Mouse (Mus musculus): ENCODE measurements around the gene Fam107b.
A peak's percentile ranks its signal among the peaks of the same experiment; 100 is the strongest.

Gene Fam107b

DNA sequence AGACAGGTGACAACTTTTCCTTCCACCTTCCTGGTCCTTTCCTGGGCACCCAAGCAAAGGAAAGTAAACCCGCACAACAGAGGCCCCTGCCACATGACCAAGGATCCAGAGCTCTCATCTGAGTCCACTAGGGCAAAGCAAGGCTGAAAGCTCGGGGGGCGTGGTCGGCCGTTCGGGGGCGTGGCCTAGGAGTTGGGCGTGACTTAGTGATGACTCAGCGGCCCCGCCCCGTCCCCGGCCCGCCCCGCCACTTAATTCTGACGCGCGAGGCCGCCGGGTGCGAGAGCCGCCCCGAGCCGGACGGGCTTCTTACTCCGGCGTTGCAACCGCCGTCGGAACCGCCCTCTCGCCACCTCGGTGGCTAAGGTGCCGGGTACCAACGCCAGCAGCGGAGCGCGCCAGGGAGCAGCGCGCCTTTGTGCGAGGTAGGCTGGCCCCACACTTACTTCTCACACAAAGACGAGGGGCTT, 143.0 kb downstream of the Fam107b start:
- DNase-seq, result peak; percentile 95

DNA sequence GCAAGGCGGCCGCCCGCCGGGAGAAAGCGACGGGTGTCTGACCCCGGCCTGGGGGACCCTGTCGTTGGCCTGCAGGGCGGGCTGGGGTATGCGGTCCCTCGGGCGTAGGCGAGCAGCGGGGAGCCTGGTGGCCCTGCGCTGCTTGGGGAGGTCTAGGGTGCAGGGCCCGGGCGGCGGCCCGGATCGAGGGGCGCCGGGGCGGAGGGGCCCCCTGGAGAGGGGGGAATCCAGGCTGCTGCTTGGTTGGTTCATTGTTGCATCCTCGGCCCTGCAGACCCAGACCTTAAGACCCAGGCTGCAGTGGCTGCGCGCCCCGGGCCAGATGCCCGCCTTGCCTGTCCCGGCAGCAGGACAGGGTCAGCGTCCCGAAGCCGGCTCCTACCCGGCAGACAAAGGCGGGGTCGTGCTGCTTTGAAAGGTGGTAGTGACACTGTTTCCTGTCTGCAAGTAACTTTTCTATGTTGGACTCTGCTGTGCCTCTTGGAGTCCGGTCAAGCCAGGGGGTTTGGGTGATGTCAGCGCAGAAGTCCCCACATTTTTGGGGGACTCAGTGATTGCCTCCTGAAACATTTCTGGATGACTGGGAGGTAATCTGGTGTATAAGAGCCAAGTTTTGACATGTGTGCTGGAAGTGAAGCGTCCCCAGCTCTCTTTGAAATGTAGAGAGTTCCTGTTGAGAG, 143.5 kb downstream of the Fam107b start:
- DNase-seq, result no peak

DNA sequence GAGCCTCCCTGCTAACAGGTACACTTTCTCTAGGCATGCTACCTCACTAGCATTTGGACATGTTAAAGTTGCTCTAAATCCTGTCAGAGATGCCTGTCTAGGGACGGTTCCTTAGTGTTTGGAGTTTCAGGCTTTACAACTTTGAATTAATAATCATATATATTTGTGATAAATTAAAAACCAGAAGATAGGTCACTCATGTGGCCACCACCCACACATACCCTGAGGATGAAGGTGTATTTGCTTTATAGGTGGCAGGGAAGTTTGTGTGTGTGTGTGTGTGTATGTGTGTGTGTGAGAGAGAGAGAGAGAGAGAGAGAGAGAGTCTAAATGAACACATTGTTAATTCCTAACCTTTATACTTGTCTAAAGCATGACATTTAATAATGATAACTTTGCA, 144.2 kb downstream of the Fam107b start:
- DNase-seq, result no peak

DNA sequence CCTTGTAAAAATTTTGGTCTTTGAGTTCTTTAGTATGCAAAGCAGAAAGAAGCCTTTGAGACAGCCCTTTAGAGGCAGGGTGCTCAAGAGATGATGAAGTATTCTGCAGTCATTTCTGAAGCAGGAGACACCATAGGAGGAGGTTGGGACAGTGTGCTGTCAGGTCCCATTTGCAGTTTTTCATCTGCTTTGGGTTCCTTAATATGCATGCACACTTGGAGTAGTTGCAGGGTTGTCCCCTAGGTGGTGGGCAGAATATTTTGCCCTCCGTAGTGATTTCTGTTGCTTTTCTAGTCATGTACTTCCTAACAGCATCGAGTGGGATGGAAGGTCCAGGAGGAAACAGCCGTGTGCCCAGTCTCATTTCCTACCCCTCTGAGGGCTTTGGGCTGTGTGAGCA, 145.1 kb downstream of the Fam107b start:
- DNase-seq, result peak; percentile 9

DNA sequence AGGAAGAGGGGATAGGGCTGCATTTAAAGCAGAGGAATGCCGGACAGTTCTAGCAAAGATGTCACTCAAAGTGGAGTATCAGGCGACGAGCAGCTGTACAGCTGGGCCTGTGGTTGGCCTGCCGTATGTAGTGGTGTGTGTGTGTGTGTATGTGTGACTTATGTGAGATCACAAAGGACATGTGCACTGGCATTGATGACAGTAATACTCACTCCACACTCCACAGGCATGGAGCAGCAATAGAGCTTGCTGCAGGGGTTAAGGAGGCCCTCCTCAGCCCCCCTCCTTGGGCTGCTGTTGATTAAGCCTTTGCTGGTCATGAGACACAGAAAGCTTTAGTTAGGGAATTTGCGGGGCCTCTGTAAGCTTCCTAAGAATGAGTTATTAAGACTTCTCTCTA, 147.0 kb downstream of the Fam107b start:
- DNase-seq, result peak; percentile 9

DNA sequence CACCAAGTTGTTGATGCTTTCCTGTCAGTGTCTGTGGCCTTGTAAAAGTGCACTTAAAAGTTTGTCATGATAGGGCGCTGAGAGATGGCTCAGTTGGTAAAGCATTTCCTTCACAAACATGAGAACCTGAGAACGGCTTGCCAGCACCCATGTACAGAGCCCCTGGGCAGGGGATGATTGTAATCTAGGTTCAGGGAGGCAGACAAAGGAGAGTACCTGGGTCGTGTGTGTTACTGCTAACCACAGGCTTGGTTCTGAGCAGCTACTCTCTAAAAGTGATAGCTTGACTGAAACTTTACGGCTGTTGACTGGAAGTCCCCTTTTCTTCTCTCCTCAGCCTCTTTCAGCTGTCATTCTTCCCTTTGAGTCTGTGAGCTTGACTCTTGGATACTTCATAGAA, 147.6 kb downstream of the Fam107b start:
- no peak for DNase-seq

DNA sequence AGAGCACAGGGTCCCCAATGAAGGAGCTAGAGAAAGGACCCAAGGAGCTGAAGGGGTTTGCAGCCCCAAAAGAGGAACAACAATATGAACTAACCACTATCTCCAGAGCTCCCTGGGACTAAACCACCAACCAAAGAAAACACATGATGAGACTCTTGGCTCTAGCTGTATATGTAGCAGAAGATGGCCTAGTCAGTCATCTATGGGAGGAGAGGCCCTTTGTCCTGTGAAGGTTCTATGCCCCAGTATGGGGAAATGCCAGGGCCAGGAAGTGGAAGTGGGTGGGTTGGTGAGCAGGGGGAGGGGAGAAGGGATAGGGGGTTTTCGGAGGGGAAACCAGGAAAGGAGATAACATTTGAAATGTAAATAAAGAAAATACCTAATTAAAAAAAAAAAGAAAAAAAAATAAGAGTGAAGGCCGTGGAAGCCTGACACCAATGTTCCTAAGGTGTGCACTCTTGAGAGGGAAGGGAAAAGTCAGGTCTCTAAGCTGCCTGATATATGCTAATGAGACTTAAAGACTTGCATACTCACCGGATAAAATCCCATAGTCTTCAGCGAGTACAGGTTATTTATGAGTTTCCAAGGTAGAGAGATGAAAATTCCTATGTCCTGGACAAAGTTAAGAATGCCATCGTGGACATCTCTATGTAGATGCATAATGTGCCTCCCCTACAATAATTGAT, 149.3 kb downstream of the Fam107b start:
- DNase-seq, result peak; percentile 3

DNA sequence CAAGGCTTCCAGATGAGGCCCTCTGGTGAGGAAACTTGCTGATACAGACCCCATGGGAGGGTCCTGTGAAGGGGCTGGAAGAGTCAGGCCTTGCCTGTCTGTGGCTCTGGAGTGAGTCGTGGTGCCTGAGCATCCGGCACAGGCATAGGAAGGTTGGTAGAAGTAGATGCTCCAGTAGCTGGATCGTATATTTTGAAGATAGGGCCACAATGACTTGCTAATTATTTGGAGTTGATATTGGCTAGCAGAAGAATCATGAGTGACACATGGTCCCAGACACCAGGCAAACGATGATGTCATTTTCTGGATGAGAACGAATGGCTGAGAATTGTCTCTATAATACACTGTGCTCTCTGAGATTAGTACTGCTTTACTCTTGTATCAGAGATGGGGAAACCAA, 150.8 kb downstream of the Fam107b start:
- DNase-seq, result peak; percentile 22

DNA sequence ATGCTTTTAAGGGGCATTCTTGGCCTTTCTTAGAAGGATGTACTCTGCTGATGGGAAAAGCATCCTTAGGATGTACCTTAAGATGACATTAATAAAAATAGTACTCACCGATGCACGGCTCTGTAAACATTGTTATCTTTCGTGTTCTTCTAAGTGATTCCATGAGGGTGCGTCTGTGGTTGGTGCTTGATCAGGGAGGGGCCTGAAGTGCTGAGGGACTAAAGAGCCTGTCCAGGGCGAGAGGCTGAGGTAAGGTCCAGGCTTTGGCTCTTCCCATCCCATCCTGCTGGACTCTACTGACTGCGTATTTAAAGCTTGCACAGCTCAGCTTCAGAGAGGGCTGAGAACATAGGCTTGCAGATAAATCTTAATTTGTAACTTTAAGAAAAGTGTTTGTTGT, 151.7 kb downstream of the Fam107b start:
- peak; percentile 11 for DNase-seq

DNA sequence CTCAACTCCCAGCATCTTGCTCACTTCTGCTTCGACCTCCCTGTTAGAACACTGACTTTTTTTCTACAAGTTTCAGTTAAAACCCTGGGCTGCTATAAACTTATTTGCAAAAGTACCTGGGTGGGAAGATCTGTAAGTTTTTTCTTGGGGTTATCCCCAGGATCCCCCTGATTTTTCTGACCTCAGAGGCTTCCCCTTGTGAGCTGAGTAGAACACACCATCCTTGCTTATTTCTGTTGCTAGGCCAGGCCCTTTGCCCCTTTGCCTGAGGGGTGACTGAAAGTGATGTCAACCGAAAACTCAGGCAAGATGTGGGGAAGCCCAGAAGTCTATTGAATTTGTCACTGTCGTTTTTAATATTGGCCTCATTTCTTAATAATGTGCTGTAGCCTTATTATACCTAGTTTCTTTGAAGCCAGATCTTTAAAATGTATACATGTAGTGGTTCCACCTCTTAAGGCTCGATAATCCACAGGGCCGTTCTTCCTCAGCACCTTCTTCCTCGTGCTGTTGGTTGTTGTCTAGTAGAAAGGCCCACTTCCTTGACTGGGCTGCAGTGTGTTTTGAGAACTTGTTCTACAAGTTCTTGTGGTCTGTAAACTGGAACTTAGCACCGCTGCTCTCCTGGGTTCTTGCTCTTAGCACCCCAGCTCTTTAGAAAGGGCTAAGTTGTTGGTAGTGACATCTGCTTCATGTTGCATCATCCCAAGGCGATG, 153.3 kb downstream of the Fam107b start:
- DNase-seq, result peak; percentile 2

DNA sequence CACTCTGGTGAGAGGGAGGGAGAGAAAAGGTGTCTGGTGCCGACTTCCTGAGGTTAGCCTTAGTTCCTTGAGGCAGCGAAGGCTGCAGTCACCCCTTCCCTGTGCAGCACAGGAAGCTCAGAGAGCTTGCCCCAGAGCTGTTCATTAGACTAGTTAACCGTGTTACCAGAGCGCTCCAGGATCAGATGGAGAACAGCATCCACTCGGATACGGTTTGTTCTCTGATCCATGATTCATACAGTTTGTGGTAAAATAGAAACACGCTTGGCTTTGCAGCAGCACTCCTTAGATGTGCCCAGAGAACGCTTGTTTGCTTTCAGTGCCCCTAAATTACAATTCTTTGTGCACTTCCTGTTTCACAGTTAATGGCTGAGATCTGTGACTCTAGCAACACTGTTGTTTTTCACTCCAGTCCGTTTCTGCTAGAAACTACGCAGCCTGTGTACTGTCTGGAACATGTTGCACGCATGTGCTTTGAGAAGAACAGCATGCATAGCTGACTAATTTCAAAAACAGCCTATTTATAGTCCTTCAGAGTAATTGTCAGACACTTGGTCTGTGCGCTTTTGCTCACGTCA, 156.3 kb downstream of the Fam107b start:
- peak; percentile 15 for DNase-seq

DNA sequence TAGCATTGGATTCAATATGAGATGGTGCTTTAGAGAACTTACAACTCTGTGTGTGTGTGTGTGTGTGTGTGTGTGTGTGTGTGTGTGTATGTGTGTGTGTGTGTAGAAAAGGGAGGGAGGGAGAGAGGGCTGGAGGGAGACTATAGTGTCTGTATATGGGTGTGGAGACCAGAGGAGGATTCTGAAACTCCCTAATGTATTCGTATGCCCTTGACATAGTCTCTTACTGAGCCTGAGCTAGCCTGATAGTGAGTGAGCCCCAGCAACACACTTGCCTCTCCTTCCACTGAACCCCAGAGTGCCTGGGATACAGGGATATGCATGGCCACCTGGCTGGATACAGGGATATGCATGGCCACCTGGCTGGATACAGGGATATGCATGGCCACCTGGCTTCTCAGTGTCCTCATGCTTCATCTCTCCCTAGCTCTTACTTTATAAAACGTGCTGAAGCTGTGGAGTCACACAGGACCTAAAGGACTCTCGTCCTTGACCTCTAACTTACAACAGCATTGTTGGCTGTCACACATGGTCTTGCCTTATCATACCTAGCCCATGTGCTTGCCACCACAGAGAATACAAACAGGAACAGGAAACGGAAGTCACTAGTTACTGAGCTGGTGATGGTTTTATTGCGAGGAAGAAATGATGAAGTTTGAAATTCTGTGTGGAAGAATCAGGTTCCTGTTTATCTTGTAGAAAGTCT, 157.1 kb downstream of the Fam107b start:
- DNase-seq, result no peak

DNA sequence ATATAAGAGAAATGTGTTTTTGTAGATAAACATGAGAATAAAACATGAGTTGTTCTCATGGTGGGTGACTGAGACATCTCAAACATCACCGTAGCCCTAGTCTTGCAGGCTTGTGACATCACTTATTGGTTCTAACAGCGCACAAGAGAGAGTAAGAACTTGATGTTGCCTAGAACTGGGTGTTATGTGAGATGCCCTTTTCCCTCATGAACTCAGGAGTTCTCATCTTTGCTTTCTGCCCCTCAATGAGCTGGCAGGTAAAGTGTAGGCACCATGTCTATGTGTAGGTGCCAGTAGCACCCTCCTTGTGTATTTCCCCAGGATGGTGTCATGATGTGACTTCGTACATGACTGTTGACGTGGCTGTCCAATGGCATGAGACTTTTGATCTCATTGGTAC, 157.8 kb downstream of the Fam107b start:
- DNase-seq, result no peak

DNA sequence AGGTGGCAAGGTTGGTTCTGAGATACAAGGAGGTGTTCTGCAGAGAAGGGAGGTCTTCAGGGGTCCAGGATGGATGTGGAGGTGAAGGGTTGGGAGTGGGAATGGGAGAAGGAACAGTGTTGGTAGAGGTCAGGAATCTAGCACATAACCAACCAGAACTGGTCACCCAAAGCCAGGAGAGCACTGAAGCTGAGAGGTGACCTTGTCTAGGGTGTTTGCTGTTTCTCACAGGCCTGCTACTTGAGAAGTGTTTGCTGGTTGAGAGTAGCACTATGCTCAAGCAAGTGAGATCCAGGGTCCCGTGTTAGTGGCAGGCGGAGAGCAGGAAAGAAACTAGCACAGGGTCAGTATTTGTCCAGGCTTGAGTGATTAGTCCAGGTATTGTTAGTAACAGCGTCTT, 159.3 kb downstream of the Fam107b start:
- DNase-seq, result no peak

DNA sequence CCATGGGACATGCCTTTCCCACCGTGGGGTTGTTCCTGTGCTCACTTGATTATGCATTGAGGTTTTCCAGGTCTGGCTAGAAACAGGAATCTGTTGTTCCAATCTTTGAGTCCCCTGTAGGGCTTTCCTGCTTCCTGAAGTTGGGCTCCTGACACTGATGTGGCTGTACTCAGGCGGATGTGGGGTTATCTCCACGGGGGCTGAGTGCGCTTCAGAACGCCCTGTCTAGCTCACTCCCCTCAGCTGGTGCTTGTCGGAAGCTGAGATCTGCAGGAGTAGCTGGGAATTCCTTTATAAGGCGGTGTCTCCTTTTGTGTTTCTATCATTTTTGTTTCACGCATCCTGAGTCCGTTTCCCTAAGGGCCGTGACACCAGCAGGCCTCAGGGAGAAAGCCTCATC, 160.5 kb downstream of the Fam107b start:
- DNase-seq, result no peak

DNA sequence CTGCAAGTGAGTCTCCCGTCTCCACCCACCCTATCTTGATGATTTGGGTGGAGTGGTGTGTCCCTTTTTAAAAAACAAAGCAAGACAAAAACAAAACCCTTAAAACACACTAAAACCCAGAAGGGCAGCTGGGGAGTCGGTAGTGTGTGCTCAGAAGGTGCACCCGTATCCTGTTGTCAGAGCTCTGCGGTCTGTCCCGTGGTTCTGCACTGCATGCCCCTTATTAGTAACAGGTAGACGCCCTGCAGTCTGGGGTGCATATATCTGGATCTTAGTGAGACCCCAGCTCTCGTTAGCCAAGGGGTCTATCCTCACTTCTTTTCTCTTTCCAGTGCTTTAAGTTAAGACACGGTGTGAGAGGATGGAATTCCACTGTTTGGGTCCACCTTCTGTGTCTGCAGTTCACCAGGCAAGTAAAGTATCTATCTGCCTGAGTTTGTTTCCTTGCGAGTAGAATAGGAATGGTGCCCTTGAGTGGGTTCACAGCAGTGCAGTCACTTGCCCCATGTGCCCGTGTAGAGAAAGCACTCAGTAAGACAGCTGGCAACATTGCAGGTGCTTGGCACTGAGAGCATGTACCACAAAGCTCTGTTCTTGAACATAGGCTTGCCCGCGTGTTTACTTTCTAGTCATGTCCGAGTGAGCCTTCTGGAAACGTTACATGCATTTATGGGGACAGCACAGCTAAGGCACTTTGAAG, 161.2 kb downstream of the Fam107b start:
- peak; percentile 61 for DNase-seq

DNA sequence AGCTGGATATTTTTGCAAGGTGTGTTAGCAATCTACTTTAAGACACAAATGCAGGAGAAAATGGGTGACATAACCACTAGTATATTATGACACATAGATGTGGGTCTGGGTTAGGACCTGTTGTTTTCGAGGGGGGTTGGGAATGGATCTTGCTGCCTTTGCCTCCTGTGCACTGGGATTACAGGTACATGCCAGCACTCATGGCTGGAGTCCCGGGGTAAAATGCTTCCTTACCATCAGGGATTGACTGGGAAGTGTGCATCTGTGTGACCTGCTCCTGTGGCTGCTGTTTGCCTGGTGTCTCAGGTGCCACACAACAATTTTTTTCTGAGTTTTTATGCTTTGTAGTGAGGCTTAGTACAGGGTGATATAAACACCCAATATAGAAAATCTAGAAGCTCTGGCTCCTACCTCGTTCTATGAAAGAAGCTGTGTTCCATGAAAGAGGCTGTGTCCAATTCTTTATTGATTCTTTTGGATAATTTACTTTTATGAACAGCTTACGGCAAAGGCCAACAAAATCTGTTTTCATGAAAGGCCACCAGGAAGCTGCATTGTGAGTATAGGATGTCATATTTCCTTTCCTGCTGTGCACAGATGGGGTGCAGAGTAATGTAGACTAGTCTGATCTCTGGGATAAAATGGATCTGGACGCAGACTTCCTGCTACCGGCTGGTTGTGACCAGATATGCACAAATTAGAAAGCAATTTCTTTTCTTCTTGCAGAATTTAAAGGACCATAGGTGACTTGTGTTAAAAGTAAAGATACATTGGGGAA, 167.8 kb downstream of the Fam107b start:
- DNase-seq, result peak; percentile 63

DNA sequence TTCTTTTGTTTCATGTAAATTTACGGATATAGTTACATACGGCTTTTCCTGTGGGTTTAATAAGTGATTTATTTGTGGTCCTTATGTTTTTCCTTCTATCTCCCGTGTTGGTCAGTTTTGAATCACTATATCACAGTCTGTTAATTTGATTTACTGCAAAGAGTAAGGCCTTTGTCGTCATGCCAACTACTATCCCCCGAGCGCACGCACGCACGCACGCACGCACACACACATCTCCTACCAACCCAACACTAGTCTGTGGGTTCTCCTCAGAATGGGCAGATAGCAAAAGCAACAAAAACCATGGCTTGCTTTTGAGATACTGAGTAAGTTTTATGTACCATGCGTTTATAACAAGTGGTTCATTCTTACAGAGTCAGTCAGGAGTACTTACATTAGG, 168.4 kb downstream of the Fam107b start:
- DNase-seq, result peak; percentile 52

DNA sequence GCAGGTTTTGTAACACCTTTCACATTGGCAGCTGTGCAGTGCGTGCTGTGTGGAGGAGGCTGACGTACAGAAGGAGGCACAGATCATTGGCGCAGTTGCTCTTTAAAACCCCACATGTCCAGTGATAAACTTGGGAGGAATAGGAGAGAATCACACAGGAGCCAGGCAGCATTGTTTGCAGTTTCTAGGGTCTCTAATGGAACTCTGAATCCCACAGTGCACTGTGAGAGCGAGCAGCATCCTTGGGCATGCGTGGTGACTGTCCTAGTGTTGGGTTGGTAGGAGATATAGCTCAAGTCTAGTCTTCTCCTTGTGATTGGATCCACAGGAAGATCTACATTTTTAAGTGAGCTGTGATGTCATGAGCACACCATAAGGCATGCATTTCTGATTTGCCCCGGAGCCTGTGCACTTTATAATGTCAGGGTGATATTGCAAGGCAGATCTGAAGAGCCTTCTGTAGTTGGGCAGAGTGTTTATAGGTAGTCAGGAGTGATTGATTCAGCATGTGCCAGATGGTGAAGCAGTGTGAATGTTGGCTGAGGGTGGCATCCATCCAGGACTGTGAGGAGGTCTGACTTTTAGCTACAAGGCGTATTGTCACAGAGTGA, 169.2 kb downstream of the Fam107b start:
- peak; percentile 95 for DNase-seq

DNA sequence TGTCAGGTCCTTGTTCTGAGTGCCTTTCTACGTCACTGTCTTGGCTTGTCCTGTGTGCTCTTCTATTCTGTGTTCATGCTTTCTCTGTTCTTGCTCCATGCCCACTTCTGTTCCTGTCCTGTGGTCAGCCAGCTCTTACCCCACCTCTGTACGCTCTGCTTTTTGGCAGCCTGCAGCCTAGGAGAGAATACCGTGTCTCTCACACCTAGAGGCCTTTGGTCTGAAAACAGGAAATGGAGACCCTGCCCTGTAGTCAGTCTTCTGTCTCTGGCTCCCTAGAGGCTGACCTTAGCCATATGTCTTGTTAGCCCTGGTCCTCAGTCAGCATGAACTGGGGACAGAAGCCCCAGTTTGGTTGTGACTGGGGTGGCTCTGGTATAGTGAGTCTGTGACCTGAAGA, 170.0 kb downstream of the Fam107b start:
- DNase-seq, result no peak

DNA sequence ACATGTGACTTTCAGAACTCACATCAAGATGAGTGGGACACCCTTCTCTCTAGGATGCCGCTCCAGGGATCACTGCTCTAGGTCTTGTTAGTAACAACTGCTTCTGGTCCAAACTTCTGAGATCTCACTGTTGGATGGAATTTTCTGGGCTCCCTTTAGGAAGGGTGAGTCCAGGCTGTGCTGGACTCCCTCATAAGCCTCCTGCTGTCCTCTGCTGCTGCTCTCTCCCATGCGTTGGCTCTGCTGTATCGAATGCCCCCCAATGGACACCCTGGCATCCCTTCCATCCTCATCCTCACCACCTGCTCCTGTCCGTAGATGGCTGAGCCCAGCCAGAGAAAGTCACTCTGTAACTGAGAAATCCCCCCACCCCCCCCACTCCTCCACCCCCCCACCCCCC, 170.4 kb downstream of the Fam107b start:
- DNase-seq, result peak; percentile 55
